Comparison of ENCODE assay signal across 20 mouse cellular contexts in genomic region chr3:89408448-89408847, GRCm38 (mm10). TPM values are rescaled to one million over a fixed set of nuclear protein-coding genes. Genes with fewer than 3 reads are reported as not detected.
A peak's percentile ranks its signal among the peaks of the same experiment; 100 is the strongest.
DNase-seq lines count a peak whose midpoint lies in the region; ATAC-seq and TF ChIP-seq lines count a peak whose summit lies in the region.
"Had no signal": no experiment of that assay in that cellular context is flagged by ENCODE, and none has a peak within 500 bp of the region (broad histone marks: within the 10 kb centered on the region; RNA-seq: fewer than 3 reads in every experiment).

No protein-coding gene starts in this region.

- peaks cover 40% of the 10 kb centered on the region for H3K36me3 ChIP-seq in heart, embryonic 12.5 days
- peaks cover 14% of the 10 kb centered on the region; the same call in 1 of the 2 replicates for H3K36me3 ChIP-seq in ES-E14 (ENCODE audit: control insufficient read depth, insufficient read depth, low read length, poor library complexity, severe bottlenecking)

- no peak overlapping the region for H3K4me3 ChIP-seq in gastrocnemius, adult 2 months
- H3K4me3 ChIP-seq in heart, embryonic 12.5 days = no peak overlapping the region
- peak overlapping the region; percentile 40 to 47; a peak in 3 of 4 replicates for H3K4me3 ChIP-seq in ES-E14 (ENCODE audit: insufficient read depth in 1 of 2, low read depth in 1 of 2, low read length in 2 of 2, poor library complexity in 1 of 2, severe bottlenecking in 1 of 2)
- H3K4me3 ChIP-seq in lung, adult 2 months (replicated peaks; ENCODE audit: extremely low read depth, low read depth, low read length) = no peak overlapping the region
- H3K4me3 ChIP-seq: embryonic facial prominence, embryonic 13.5 days; hindbrain, embryonic 13.5 days; kidney, embryonic 15.5 days had no signal

- 52% methylated on average over 16 of the region's 16 CpGs for WGBS in heart, embryonic 12.5 days
- WGBS in lung, adult 2 months = 67% methylated on average over 16 of the region's 16 CpGs

- peak; percentile 20 for DNase-seq in gastrocnemius, adult 2 months
- no peak for DNase-seq in gastrocnemius, postnatal 14 days
- DNase-seq in heart, adult 18-20 months = no peak
- no peak for DNase-seq in ES-E14 (ENCODE audit: low read depth, low spot score)
- no peak for DNase-seq in adrenal gland, adult (ENCODE audit: inconsistent age in 2 of 2, low spot score in 1 of 2)
- no peak for DNase-seq in lung, adult 2 months
- DNase-seq: adrenal gland, adult 2 months; adrenal gland, postnatal 25 days; cerebellum, adult 8-10 months; kidney, adult 2 months had no signal

- H3K4me2 ChIP-seq in heart, embryonic 12.5 days = peak overlapping the region; percentile 11; the same call in 1 of the 2 replicates
- H3K4me2 ChIP-seq: embryonic facial prominence, embryonic 13.5 days; hindbrain, embryonic 13.5 days; kidney, embryonic 15.5 days had no signal

- no peaks in the 10 kb centered on the region for H3K9me3 ChIP-seq in heart, embryonic 12.5 days (replicated peaks)
- no peaks in the 10 kb centered on the region for H3K9me3 ChIP-seq in ES-E14 (ENCODE audit: control insufficient read depth, insufficient read depth, low read depth, low read length)
- H3K9me3 ChIP-seq: embryonic facial prominence, embryonic 13.5 days; hindbrain, embryonic 13.5 days; kidney, embryonic 15.5 days had no signal

- TF ChIP-seq POLR2A in lung, adult 2 months (IDR thresholded peaks at IDR 0.05; ENCODE audit: borderline replicate concordance, extremely low read depth, low read depth, low read length) = no peak

- no peaks in the 10 kb centered on the region for H3K27me3 ChIP-seq in heart, embryonic 12.5 days (replicated peaks)
- H3K27me3 ChIP-seq: embryonic facial prominence, embryonic 13.5 days; hindbrain, embryonic 13.5 days; kidney, embryonic 15.5 days had no signal

- peaks cover 11% of the 10 kb centered on the region for H3K4me1 ChIP-seq in heart, embryonic 12.5 days (replicated peaks)
- peaks cover 0 to 14% of the 10 kb centered on the region in 2 experiments; a peak in 2 of 4 replicates for H3K4me1 ChIP-seq in ES-E14 (ENCODE audit: control insufficient read depth in 2 of 2, insufficient read depth in 2 of 2, low read length in 2 of 2, poor library complexity in 1 of 2)
- H3K4me1 ChIP-seq in lung, adult 2 months (ENCODE audit: control insufficient read depth, insufficient read depth, low read length) = peaks cover 3% of the 10 kb centered on the region

- intact Hi-C loops in gastrocnemius, adult 2 months (cut with DNase I) = no loop called here
- intact Hi-C loops in gastrocnemius, postnatal 14 days (cut with DNase I; ENCODE audit: low total_unique reads) = no loop called here

- in situ Hi-C loops in ES-E14 (cut with MboI; ENCODE audit: low sequenced_read_pairs in 2 of 2, unreplicated experiment in 2 of 2) = no loop called here

- no peak overlapping the region for H3K27ac ChIP-seq in gastrocnemius, adult 2 months
- H3K27ac ChIP-seq in heart, embryonic 12.5 days (ENCODE audit: poor library complexity, severe bottlenecking) = no peak overlapping the region
- H3K27ac ChIP-seq in ES-E14 (ENCODE audit: insufficient read depth, low read depth, low read length, poor library complexity, severe bottlenecking) = no peak overlapping the region
- H3K27ac ChIP-seq: embryonic facial prominence, embryonic 13.5 days; hindbrain, embryonic 13.5 days; kidney, embryonic 15.5 days had no signal

- ATAC-seq in heart, embryonic 12.5 days (ENCODE audit: insufficient number of reproducible peaks, low FRiP score) = no peak
- ATAC-seq: activated CD4-positive, CD25-positive, alpha-beta regulatory T cell, adult 4 months; forebrain, embryonic 14.5 days; intestine, embryonic 16.5 days had no signal

- H3K9ac ChIP-seq in heart, embryonic 12.5 days = no peak overlapping the region
- H3K9ac ChIP-seq in ES-E14 (ENCODE audit: insufficient read depth, low read depth, low read length, poor library complexity, severe bottlenecking) = peak overlapping the region; percentile 41
- H3K9ac ChIP-seq: embryonic facial prominence, embryonic 13.5 days; kidney, embryonic 15.5 days had no signal

- no peak for TF ChIP-seq CTCF in gastrocnemius, adult 2 months (IDR thresholded peaks at IDR 0.05)
- TF ChIP-seq CTCF in lung, adult 2 months (IDR thresholded peaks at IDR 0.05; ENCODE audit: insufficient read depth, low read length) = no peak

TF ChIP-seq in ES-E14, 5 proteins besides CTCF, POLR2A, EP300 and RAD21:
- TF ChIP-seq ZNF384 (IDR thresholded peaks at IDR 0.05; ENCODE audit: low read depth, low read length) = no peak
- no peak for TF ChIP-seq ZC3H11A (IDR thresholded peaks at IDR 0.05; ENCODE audit: borderline replicate concordance, low read depth, low read length)
- TF ChIP-seq HCFC1 (IDR thresholded peaks at IDR 0.05; ENCODE audit: borderline replicate concordance, insufficient read depth, low read length) = no peak
- TF ChIP-seq CHD2 (IDR thresholded peaks at IDR 0.05; ENCODE audit: low read depth, low read length) = no peak

RNA-seq across cellular contexts. Expression of gene Flad1, which starts 3.2 kb away (rescaled TPM):
- total RNA-seq in gastrocnemius, adult 2 months (2021) = 10 to 100 TPM; 40.8 to 56.4 TPM
- total RNA-seq in gastrocnemius, postnatal 14 days (2021) = 10 to 100 TPM; 30.9 to 33.4 TPM
- 31.7 and 32.5 TPM in 2 replicates for polyA plus RNA-seq in heart, embryonic 12.5 days (2016; fragmentation: Nextera tagmentation; extraction: Ambion mirVana)
- total RNA-seq in heart, adult 18-20 months (2021) = 10 to 100 TPM; 59.5 to 63.8 TPM
- 20.3 and 20.9 TPM in 2 replicates for total RNA-seq in ES-E14 (2012; rRNA removed)
- 22.9 and 26.6 TPM in 2 replicates for polyA plus RNA-seq in lung, adult 2 months (2012; rRNA removed)

RNA-seq across cellular contexts. Expression of gene Lenep, which starts 5.9 kb away (rescaled TPM):
- 1 to 10 TPM in 1 of 2 experiments, under 1 TPM in 1; 0.41 to 2.1 TPM for total RNA-seq in gastrocnemius, adult 2 months (2021)
- total RNA-seq in gastrocnemius, postnatal 14 days (2021) = not detected
- polyA plus RNA-seq in heart, embryonic 12.5 days (2016; fragmentation: Nextera tagmentation; extraction: Ambion mirVana) = 0.54 TPM in 1 of 2 replicates, not detected in the other
- 1 to 10 TPM in 1 of 2 experiments, not detected in 1; 1.0 TPM for total RNA-seq in heart, adult 18-20 months (2021)
- total RNA-seq in ES-E14 (2012; rRNA removed) = not detected in 2 replicates
- polyA plus RNA-seq in lung, adult 2 months (2012; rRNA removed) = 0.45 and 1.5 TPM in 2 replicates
- total RNA-seq: adrenal gland, postnatal 25 days; MEL had no signal
- polyA plus RNA-seq: C2C12; embryonic facial prominence, embryonic 13.5 days; forebrain, embryonic 14.5 days; heart, embryonic 16.5 days; intestine, embryonic 16.5 days; kidney, adult 2 months had no signal

RNA-seq across cellular contexts. Expression of gene Cks1b, which starts 9.7 kb away (rescaled TPM):
- total RNA-seq in gastrocnemius, adult 2 months (2021) = 1 to 10 TPM; 1.8 to 2.5 TPM
- 10 to 100 TPM in 1 of 2 experiments, 1 to 10 TPM in 1; 9.6 to 14.4 TPM for total RNA-seq in gastrocnemius, postnatal 14 days (2021)
- polyA plus RNA-seq in heart, embryonic 12.5 days (2016; fragmentation: Nextera tagmentation; extraction: Ambion mirVana) = 355 and 356 TPM in 2 replicates
- total RNA-seq in heart, adult 18-20 months (2021) = 1 to 10 TPM; 4.6 to 4.8 TPM
- 162 and 190 TPM in 2 replicates for total RNA-seq in ES-E14 (2012; rRNA removed)
- 6.7 and 11.7 TPM in 2 replicates for polyA plus RNA-seq in lung, adult 2 months (2012; rRNA removed)

RNA-seq across cellular contexts. Expression of gene Shc1, which starts 9.8 kb away (rescaled TPM):
- 10 to 100 TPM; 15.0 to 17.2 TPM for total RNA-seq in gastrocnemius, adult 2 months (2021)
- total RNA-seq in gastrocnemius, postnatal 14 days (2021) = 10 to 100 TPM; 35.9 to 38.8 TPM
- polyA plus RNA-seq in heart, embryonic 12.5 days (2016; fragmentation: Nextera tagmentation; extraction: Ambion mirVana) = 76.2 and 78.1 TPM in 2 replicates
- total RNA-seq in heart, adult 18-20 months (2021) = 10 to 100 TPM; 33.2 to 36.1 TPM
- 66.9 and 72.0 TPM in 2 replicates for total RNA-seq in ES-E14 (2012; rRNA removed)
- 69.8 and 84.6 TPM in 2 replicates for polyA plus RNA-seq in lung, adult 2 months (2012; rRNA removed)

RNA-seq across cellular contexts. Expression of gene Zbtb7b, which starts 13.9 kb away (rescaled TPM):
- total RNA-seq in gastrocnemius, adult 2 months (2021) = 10 to 100 TPM; 22.8 to 33.3 TPM
- total RNA-seq in gastrocnemius, postnatal 14 days (2021) = 10 to 100 TPM; 18.4 to 24.0 TPM
- polyA plus RNA-seq in heart, embryonic 12.5 days (2016; fragmentation: Nextera tagmentation; extraction: Ambion mirVana) = 1.6 and 1.8 TPM in 2 replicates
- total RNA-seq in heart, adult 18-20 months (2021) = 10 to 100 TPM; 21.3 to 23.3 TPM
- total RNA-seq in ES-E14 (2012; rRNA removed) = 11.8 and 13.0 TPM in 2 replicates
- 63.0 and 64.0 TPM in 2 replicates for polyA plus RNA-seq in lung, adult 2 months (2012; rRNA removed)

Comparison
In these comparisons a context has a peak if more than half of its experiments do, and no peak if none do; other contexts are left out.
1. H3K4me3 ChIP-seq: peak in ES-E14 (2 of 2); none in gastrocnemius, adult 2 months (single experiment), heart, embryonic 12.5 days (single experiment) and lung, adult 2 months (single experiment).
2. RNA of gene Cks1b, which starts 9.7 kb away (total RNA-seq): 162 to 190 TPM in ES-E14; 9.6 to 14.4 TPM in gastrocnemius, postnatal 14 days, 4.6 to 4.8 TPM in heart, adult 18-20 months and 1.8 to 2.5 TPM in gastrocnemius, adult 2 months; every median in the first group is over 10 times any median in the second.